Mouse (Mus musculus) stomach, postnatal 0 days (tissue): ENCODE results near the gene Epc2. TPM values are rescaled to one million over a fixed set of nuclear protein-coding genes. Genes with fewer than 3 reads are reported as not detected.

ENCODE experiments used
- ATAC-seq: fragments of 200-750 bp; cut with Nextera tagmentation; 2 replicates; pipeline ENCODE4 v1.8.0; 2017; ENCODE audit not compliant: low FRiP score, low TSS enrichment
- DNase-seq: peaks from one replicate; pipeline ENCODE4 v3.0.0-alpha.2; 2016; ENCODE audit warnings: low spot score
- H3K27ac ChIP-seq: fragments of 300-500 bp; sonication (generic); replicated peaks from 2 replicates; pipeline ENCODE4 v1.5.1; 2014; ENCODE audit warnings: mild to moderate bottlenecking, control low read depth
- H3K27me3 ChIP-seq: fragments of 300-500 bp; sonication (generic); 2 replicates; pipeline ENCODE4 v1.6.1; 2014; ENCODE audit warnings: low read length; ENCODE audit not compliant: control insufficient read depth, insufficient read depth
- H3K36me3 ChIP-seq: fragments of 300-500 bp; sonication (generic); 2 replicates; pipeline ENCODE4 v1.6.1; 2014; ENCODE audit warnings: low read length, mixed read lengths; ENCODE audit not compliant: control insufficient read depth, insufficient read depth
- H3K4me1 ChIP-seq: fragments of 300-500 bp; sonication (generic); replicated peaks from 2 replicates; pipeline ENCODE4 v1.6.1; 2014; ENCODE audit warnings: antibody characterized with exemption; ENCODE audit not compliant: control insufficient read depth, insufficient read depth
- H3K4me2 ChIP-seq: fragments of 300-500 bp; sonication (generic); replicated peaks from 2 replicates; pipeline ENCODE4 v1.6.1; 2014; ENCODE audit warnings: low read depth, mild to moderate bottlenecking, control low read depth, moderate library complexity
- H3K4me3 ChIP-seq: fragments of 300-500 bp; sonication (generic); 2 replicates; pipeline ENCODE4 v1.5.1; 2014; ENCODE audit warnings: low read depth, low read length, control low read depth
- H3K9ac ChIP-seq: fragments of 300-500 bp; sonication (generic); 2 replicates; pipeline ENCODE4 v1.6.1; 2014; ENCODE audit warnings: mild to moderate bottlenecking, low read length, control low read depth, mixed read lengths
- H3K9me3 ChIP-seq: fragments of 300-500 bp; sonication (generic); 2 replicates; pipeline ENCODE4 v1.6.1; 2016; ENCODE audit warnings: low read length; ENCODE audit not compliant: control insufficient read depth
- CTCF ChIP-seq: IDR thresholded peaks from 2 replicates; pipeline ENCODE4 v1.5.1; 2016; ENCODE audit warnings: antibody characterized with exemption, low read depth, mild to moderate bottlenecking, moderate library complexity
- EP300 ChIP-seq: optimal IDR thresholded peaks from 2 replicates; pipeline ENCODE3; 2016; ENCODE audit warnings: antibody characterized with exemption
- WGBS: fragments of 180-500 bp; shearing (Covaris S2); extraction: QIAGEN DNeasy Blood & Tissue Kit; methylation state at CpG from one replicate; pipeline ENCODE4 v1.1.7; 2014; 5-methylcytosine and 5-hydroxymethylcytosine counted together
- polyA plus RNA-seq: library from polyadenylated mRNA; unstranded; fragments of >200 nt; fragmentation: Nextera tagmentation; extraction: Ambion mirVana; gene quantifications from 2 replicates; pipeline ENCODE4 v1.2.1, GENCODE M21; 2015

The Epc2 gene
- polyA plus RNA-seq, 1 experiment from 2014 or later: 2.8 TPM

DNA sequence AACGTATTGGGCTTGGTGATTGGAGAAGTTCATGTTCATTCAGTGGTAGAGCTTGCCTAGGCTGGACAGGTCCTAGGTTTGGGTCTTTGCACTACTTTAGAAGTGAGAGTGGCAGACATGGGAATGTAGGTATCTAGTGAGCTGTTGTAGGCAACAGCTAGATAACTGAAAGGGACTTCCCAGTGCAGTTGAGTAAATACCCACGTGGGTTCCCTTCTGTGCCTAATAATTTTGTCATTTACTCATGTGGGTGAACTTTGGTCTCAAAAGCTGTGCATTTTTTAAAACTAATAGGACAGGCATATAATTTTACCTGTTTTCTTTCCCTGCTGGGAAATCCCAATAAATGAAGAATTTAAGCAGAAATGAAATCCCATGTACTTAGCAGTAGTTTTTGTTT is 88.5 kb downstream of the Epc2 start:
- Histone ChIP-seq H3K4me1 (no peaks in the 10 kb centered on the region), H3K27ac (no peak overlapping the region), H3K4me3 (no peak overlapping the region), H3K4me2 (no peak overlapping the region), H3K9me3 (no peaks in the 10 kb centered on the region), H3K36me3 (peaks cover 9% of the 10 kb centered on the region), H3K9ac (no peak overlapping the region), H3K27me3 (no peaks in the 10 kb centered on the region)
- DNase-seq: no peak
- 75% methylated on average over 2 of the region's 2 CpGs for WGBS
- no peak for TF ChIP-seq EP300
- TF ChIP-seq CTCF: no peak
- ATAC-seq: no peak

DNA sequence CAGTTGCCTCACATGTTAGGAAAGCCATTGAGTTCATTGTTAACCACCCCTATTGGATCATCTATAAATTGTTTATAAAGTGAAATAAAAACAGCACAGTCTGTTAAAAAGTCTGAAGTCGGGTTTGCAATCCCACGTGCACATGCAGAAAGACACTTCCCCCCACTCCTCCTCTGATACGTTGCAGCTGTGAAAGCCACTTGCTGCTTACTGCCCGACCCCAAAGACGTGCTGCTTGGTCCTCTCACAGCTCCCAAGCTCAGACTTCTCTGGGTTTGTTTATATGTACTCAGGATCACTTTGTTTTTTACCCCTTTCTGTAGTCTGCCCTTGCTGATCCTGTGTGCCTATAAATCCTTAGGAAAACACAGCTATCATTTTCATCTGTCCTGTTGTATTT is 96.5 kb downstream of the Epc2 start:
- Histone ChIP-seq H3K4me1 (no peaks in the 10 kb centered on the region), H3K36me3 (peaks cover 10% of the 10 kb centered on the region; the same call in 1 of the 2 replicates), H3K4me3 (no peak overlapping the region), H3K27ac (no peak overlapping the region), H3K4me2 (no peak overlapping the region), H3K27me3 (no peaks in the 10 kb centered on the region), H3K9ac (no peak overlapping the region), H3K9me3 (no peaks in the 10 kb centered on the region)
- no peak for ATAC-seq
- no peak for DNase-seq
- TF ChIP-seq CTCF (no peak), EP300 (no peak)
- 40% methylated on average over 5 of the region's 5 CpGs for WGBS

DNA sequence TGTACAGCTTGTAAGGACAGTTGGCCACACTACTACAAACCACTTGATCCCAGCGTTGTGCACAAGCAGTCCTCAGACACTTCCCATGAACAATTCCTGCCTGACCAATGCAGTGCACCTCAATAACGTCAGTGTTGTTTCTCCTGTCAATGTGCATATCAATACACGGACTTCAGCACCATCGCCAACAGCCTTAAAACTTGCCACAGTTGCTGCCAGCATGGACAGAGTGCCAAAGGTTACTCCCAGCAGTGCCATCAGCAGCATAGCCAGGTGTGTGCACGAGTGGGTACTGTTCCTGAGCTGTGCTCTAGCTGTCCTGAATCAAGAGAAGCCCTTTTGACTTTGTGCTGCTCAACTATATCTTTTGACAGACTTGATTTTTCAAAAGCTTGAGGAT is 97.2 kb downstream of the Epc2 start:
- Histone ChIP-seq H3K9me3 (no peaks in the 10 kb centered on the region), H3K36me3 (peaks cover 10% of the 10 kb centered on the region; the same call in 1 of the 2 replicates), H3K27me3 (no peaks in the 10 kb centered on the region), H3K4me3 (no peak overlapping the region), H3K4me1 (no peaks in the 10 kb centered on the region), H3K4me2 (no peak overlapping the region), H3K9ac (no peak overlapping the region), H3K27ac (no peak overlapping the region)
- DNase-seq (no peak), ATAC-seq (no peak)
- TF ChIP-seq CTCF: no peak
- no peak for TF ChIP-seq EP300
- 81% methylated on average over 5 of the region's 5 CpGs for WGBS

DNA sequence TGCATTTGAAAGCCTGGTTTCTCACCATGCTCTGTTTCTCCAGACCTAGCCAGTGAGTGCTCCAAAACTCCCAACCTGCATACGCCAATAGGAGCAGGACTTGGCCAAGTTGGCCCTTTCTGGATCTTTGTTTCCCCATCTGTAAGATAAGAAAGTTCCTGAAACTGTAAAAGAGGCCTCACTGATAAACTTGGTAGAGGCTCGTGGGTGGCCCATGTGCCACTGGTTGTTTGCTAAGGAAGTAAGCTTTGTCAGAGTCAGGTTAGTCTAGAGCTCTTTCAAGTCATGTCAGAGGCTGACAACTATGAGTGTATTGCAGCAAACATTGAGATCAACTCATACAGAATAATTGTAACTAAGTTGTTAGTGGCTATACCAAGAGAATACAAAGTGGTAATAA is 101.8 kb downstream of the Epc2 start:
- Histone ChIP-seq H3K27me3 (no peaks in the 10 kb centered on the region), H3K9me3 (no peaks in the 10 kb centered on the region), H3K4me2 (no peak overlapping the region), H3K4me3 (no peak overlapping the region), H3K9ac (no peak overlapping the region), H3K36me3 (peaks cover 3% of the 10 kb centered on the region; the same call in 1 of the 2 replicates), H3K4me1 (no peaks in the 10 kb centered on the region), H3K27ac (no peak overlapping the region)
- ATAC-seq (no peak), DNase-seq (no peak)
- WGBS: 65% methylated on average over 2 of the region's 2 CpGs
- TF ChIP-seq CTCF (no peak), EP300 (no peak)

DNA sequence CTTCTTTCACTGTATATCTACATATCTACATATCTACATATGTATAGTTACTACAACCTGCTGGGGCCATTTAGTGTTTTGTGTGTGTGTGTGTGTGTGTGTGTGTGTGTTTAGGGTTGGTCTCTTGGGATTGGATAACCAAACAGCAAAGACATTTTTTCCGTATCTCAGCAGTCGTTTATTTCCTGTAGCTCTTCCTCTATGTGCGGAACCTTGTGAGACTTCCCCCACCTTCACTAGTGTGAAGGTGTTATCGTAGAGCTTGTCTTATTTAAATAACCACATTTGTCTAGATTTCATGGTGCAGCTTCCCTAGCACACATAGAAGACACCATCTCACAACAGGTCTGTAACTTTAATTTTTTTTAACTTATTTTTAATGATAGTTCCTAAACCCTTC is 106.1 kb downstream of the Epc2 start:
- Histone ChIP-seq H3K9me3 (no peaks in the 10 kb centered on the region), H3K27ac (no peak overlapping the region), H3K36me3 (no peaks in the 10 kb centered on the region), H3K4me2 (no peak overlapping the region), H3K9ac (no peak overlapping the region), H3K4me1 (no peaks in the 10 kb centered on the region), H3K4me3 (no peak overlapping the region), H3K27me3 (no peaks in the 10 kb centered on the region)
- DNase-seq (no peak), ATAC-seq (no peak)
- TF ChIP-seq EP300 (no peak), CTCF (no peak)
- WGBS: 91% methylated on average over 4 of the region's 4 CpGs

DNA sequence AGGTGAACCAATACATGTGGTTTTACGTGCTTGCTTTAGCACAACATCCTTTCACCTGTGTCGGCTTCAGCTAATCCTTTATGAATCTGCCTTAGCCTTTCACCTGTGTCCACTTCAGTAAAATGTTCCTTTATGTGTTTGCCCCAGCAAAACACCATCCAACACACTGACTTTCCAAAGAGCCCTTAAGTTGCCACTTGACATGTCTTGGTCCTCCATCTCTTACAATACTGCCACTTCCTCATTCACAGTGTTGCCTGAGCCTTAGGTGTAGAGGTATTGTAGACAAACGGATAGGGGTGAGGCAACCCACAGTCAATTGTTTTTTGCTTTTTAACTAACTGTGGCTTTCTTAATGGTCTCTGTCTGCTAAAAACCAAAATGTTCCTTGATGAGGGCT is 107.1 kb downstream of the Epc2 start:
- H3K4me1 ChIP-seq: no peaks in the 10 kb centered on the region
- H3K4me3 ChIP-seq: no peak overlapping the region
- no peak overlapping the region for H3K27ac ChIP-seq
- WGBS: 90% methylated on average over 3 of the region's 3 CpGs
- no peak overlapping the region for H3K4me2 ChIP-seq
- no peaks in the 10 kb centered on the region for H3K9me3 ChIP-seq
- H3K36me3 ChIP-seq: no peaks in the 10 kb centered on the region
- H3K9ac ChIP-seq: no peak overlapping the region
- no peaks in the 10 kb centered on the region for H3K27me3 ChIP-seq
- no peak for DNase-seq
- no peak for ATAC-seq
- no peak for TF ChIP-seq CTCF
- TF ChIP-seq EP300: no peak
